Mouse (Mus musculus): ENCODE measurements around the gene Apoc1.
"Not testable (repeated sequence)": the region's sequence is repeated elsewhere in the genome, so short reads cannot be mapped to it uniquely, and the experiment has no call there.

- TF ChIP-seq CTCF (IDR thresholded peaks at IDR 0.05; ENCODE audit: extremely low read depth, insufficient read length, insufficient replicate concordance, low read depth, low read length); POLR2A (IDR thresholded peaks at IDR 0.05; ENCODE audit: low read depth, low read length): not testable (repeated sequence)
Measured at GRCm38 (mm10) chr7:19686927-19687583, 5.4 kb downstream of the Apoc1 start.

All from small intestine, adult 2 months (tissue).